Mouse (Mus musculus) lung, embryonic 14.5 days (tissue): ENCODE data around the gene Tex47. TPM values are rescaled to one million over a fixed set of nuclear protein-coding genes. Genes with fewer than 3 reads are reported as not detected.

Experiments
- ATAC-seq: fragments of 200-750 bp; cut with Nextera tagmentation; 2 replicates; pipeline ENCODE4 v1.8.0; 2017; ENCODE audit warnings: mild to moderate bottlenecking, moderate TSS enrichment, moderate library complexity; ENCODE audit not compliant: insufficient read depth
- DNase-seq: peaks from one replicate; pipeline ENCODE4 v3.0.0-alpha.2; 2015
- H3K27ac ChIP-seq: fragments of 300-500 bp; sonication (generic); 2 replicates; pipeline ENCODE4 v1.5.1; 2014; ENCODE audit warnings: low read depth, mild to moderate bottlenecking, moderate library complexity
- H3K27me3 ChIP-seq: fragments of 300-500 bp; sonication (generic); 2 replicates; pipeline ENCODE4 v1.6.1; 2014; ENCODE audit warnings: low read length, control low read depth; ENCODE audit not compliant: insufficient read depth
- H3K36me3 ChIP-seq: fragments of 300-500 bp; sonication (generic); 2 replicates; pipeline ENCODE4 v1.6.1; 2014; ENCODE audit warnings: control low read depth; ENCODE audit not compliant: insufficient read depth
- H3K4me1 ChIP-seq: fragments of 300-500 bp; sonication (generic); 2 replicates; pipeline ENCODE4 v1.6.1; 2014; ENCODE audit warnings: antibody characterized with exemption, control low read depth; ENCODE audit not compliant: insufficient read depth
- H3K4me2 ChIP-seq: fragments of 300-500 bp; sonication (generic); 2 replicates; pipeline ENCODE4 v1.6.1; 2014; ENCODE audit warnings: mild to moderate bottlenecking
- H3K4me3 ChIP-seq: fragments of 300-500 bp; sonication (generic); 2 replicates; pipeline ENCODE4 v1.5.1; 2014; ENCODE audit warnings: low read depth, low read length
- H3K9ac ChIP-seq: fragments of 300-500 bp; sonication (generic); 2 replicates; pipeline ENCODE4 v1.6.1; 2014
- H3K9me3 ChIP-seq: fragments of 300-500 bp; sonication (generic); 2 replicates; pipeline ENCODE4 v1.6.1; 2016; ENCODE audit warnings: low read depth, low read length, control low read depth
- CTCF ChIP-seq: IDR thresholded peaks from 2 replicates; pipeline ENCODE4 v1.5.1; 2016; ENCODE audit warnings: antibody characterized with exemption, low read depth
- WGBS: fragments of 180-500 bp; shearing (Covaris S2); extraction: QIAGEN DNeasy Blood & Tissue Kit; methylation state at CpG from one replicate; pipeline ENCODE4 v1.1.7; 2014; 5-methylcytosine and 5-hydroxymethylcytosine counted together
- polyA plus RNA-seq: library from polyadenylated mRNA; unstranded; fragments of >200 nt; fragmentation: Nextera tagmentation; extraction: Ambion mirVana; gene quantifications from 2 replicates; pipeline ENCODE4 v1.2.1, GENCODE M21; 2014

Gene Tex47
- polyA plus RNA-seq, result 1.2 and 1.5 TPM in 2 replicates

- 68% methylated on average over 1 of the region's 1 CpGs for WGBS
- H3K9me3 ChIP-seq, result no peaks in the 10 kb centered on the region
- no peaks in the 10 kb centered on the region for H3K36me3 ChIP-seq
- H3K27ac ChIP-seq, result no peak within 1 kb of the TSS
- H3K27me3 ChIP-seq, result no peaks in the 10 kb centered on the region
- ATAC-seq (no peak), DNase-seq (no peak)
- TF ChIP-seq CTCF, result no peak
- H3K9ac ChIP-seq, result no peak within 1 kb of the TSS
- no peaks in the 10 kb centered on the region for H3K4me1 ChIP-seq
- no peak within 1 kb of the TSS for H3K4me3 ChIP-seq
- H3K4me2 ChIP-seq, result no peak within 1 kb of the TSS
These were observed at the start of gene Tex47 for GRCm38 (mm10) chr5:7303819-7304218. Gene Tex47, plus strand, starts transcription at chr5:7304119.

- Histone ChIP-seq H3K27me3 (no peaks in the 10 kb centered on the region), H3K4me3 (no peak overlapping the region), H3K36me3 (no peaks in the 10 kb centered on the region), H3K9me3 (no peaks in the 10 kb centered on the region), H3K27ac (no peak overlapping the region), H3K4me2 (no peak overlapping the region), H3K9ac (no peak overlapping the region), H3K4me1 (no peaks in the 10 kb centered on the region)
- DNase-seq (no peak), ATAC-seq (no peak)
- WGBS, result 85% methylated on average over 7 of the region's 7 CpGs
- TF ChIP-seq CTCF, result no peak
These were observed 27.1 kb upstream of the Tex47 start for GRCm38 (mm10) chr5:7276659-7277455.

- no peak for TF ChIP-seq CTCF
- Histone ChIP-seq H3K9ac (no peak overlapping the region), H3K9me3 (no peaks in the 10 kb centered on the region), H3K27ac (no peak overlapping the region), H3K4me3 (no peak overlapping the region), H3K4me1 (no peaks in the 10 kb centered on the region), H3K4me2 (no peak overlapping the region), H3K27me3 (no peaks in the 10 kb centered on the region), H3K36me3 (no peaks in the 10 kb centered on the region)
- WGBS, result 73% methylated on average over 1 of the region's 1 CpGs
- ATAC-seq, result no peak
- no peak for DNase-seq
These were observed 19.6 kb upstream of the Tex47 start for GRCm38 (mm10) chr5:7284336-7284735.

GRCm38 (mm10) chr5:7302969-7303368 lies 950 bp upstream of the Tex47 start:
- Histone ChIP-seq H3K9me3 (no peaks in the 10 kb centered on the region), H3K9ac (no peak overlapping the region), H3K27ac (no peak overlapping the region), H3K4me1 (no peaks in the 10 kb centered on the region), H3K4me3 (no peak overlapping the region), H3K36me3 (no peaks in the 10 kb centered on the region), H3K27me3 (no peaks in the 10 kb centered on the region), H3K4me2 (no peak overlapping the region)
- ATAC-seq (no peak), DNase-seq (no peak)
- 68% methylated on average over 1 of the region's 1 CpGs for WGBS
- TF ChIP-seq CTCF, result no peak

- H3K9ac ChIP-seq, result no peak overlapping the region
- DNase-seq (peak; percentile 6), ATAC-seq (no peak)
- H3K9me3 ChIP-seq, result no peaks in the 10 kb centered on the region
- WGBS, result 67% methylated on average over 4 of the region's 4 CpGs
- no peaks in the 10 kb centered on the region for H3K36me3 ChIP-seq
- no peak overlapping the region for H3K27ac ChIP-seq
- TF ChIP-seq CTCF, result no peak
- H3K27me3 ChIP-seq, result no peaks in the 10 kb centered on the region
- H3K4me2 ChIP-seq, result no peak overlapping the region
- H3K4me1 ChIP-seq, result no peaks in the 10 kb centered on the region
- H3K4me3 ChIP-seq, result no peak overlapping the region
These were observed 21.7 kb downstream of the Tex47 start for GRCm38 (mm10) chr5:7325594-7325993.

GRCm38 (mm10) chr5:7344145-7345010 lies 40.5 kb downstream of the Tex47 start, which contains the start of gene Zfp804b:
Gene Zfp804b, minus strand, starts transcription at chr5:7344756.
- Histone ChIP-seq H3K9me3 (no peaks in the 10 kb centered on the region), H3K27ac (peak within 1 kb of the TSS; percentile 75; the same call in 1 of the 2 replicates), H3K36me3 (no peaks in the 10 kb centered on the region), H3K4me1 (no peaks in the 10 kb centered on the region), H3K27me3 (0 out of 2 replicates have a peak, but pooled peaks cover 2% of the 10 kb centered on the region), H3K4me2 (peak within 1 kb of the TSS; percentile 77), H3K4me3 (peak within 1 kb of the TSS; percentile 51), H3K9ac (peak within 1 kb of the TSS; percentile 52)
- TF ChIP-seq CTCF, result peak; percentile 54
- WGBS, result under 1% methylated on average over 50 of the region's 50 CpGs
- peak; percentile 74 for DNase-seq
- peak; percentile 98 for ATAC-seq

GRCm38 (mm10) chr5:7345011-7345389 lies 41.1 kb downstream of the Tex47 start:
- WGBS, result under 1% methylated on average over 11 of the region's 11 CpGs
- no peaks in the 10 kb centered on the region for H3K4me1 ChIP-seq
- H3K9ac ChIP-seq, result peak overlapping the region; percentile 52
- no peaks in the 10 kb centered on the region for H3K36me3 ChIP-seq
- H3K4me3 ChIP-seq, result peak overlapping the region; percentile 51
- H3K9me3 ChIP-seq, result no peaks in the 10 kb centered on the region
- no peak for TF ChIP-seq CTCF
- no peak; the same call in 1 of the 2 replicates for ATAC-seq
- H3K27me3 ChIP-seq, result 0 out of 2 replicates have a peak, but pooled peaks cover 2% of the 10 kb centered on the region
- peak overlapping the region; percentile 75; the same call in 1 of the 2 replicates for H3K27ac ChIP-seq
- peak; percentile 43 for DNase-seq
- H3K4me2 ChIP-seq, result peak overlapping the region; percentile 77

Other genes starting within 250 kb of the Tex47 start
- 1.8 and 1.9 TPM in 2 replicates for gene Zfp804b, start 40.6 kb downstream of the Tex47 start, polyA plus RNA-seq